Mouse (Mus musculus) liver, embryonic 13.5 days (tissue): Measurements from ENCODE around the gene Tmprss11f. TPM values are rescaled to one million over a fixed set of nuclear protein-coding genes. Genes with fewer than 3 reads are reported as not detected.
"Not testable (repeated sequence)": the region's sequence is repeated elsewhere in the genome, so short reads cannot be mapped to it uniquely, and the experiment has no call there.

Experiments
- ATAC-seq: fragments of 200-750 bp; cut with Nextera tagmentation; 2 replicates; pipeline ENCODE4 v1.8.0; 2017; ENCODE audit warnings: low read depth, mild to moderate bottlenecking, moderate number of reproducible peaks, moderate library complexity
- DNase-seq: peaks from one replicate; pipeline ENCODE4 v3.0.0; 2022
- H3K27ac ChIP-seq: fragments of 300-500 bp; sonication (generic); 2 replicates; pipeline ENCODE4 v1.5.1; 2015; ENCODE audit warnings: moderate library complexity, mild to moderate bottlenecking, inconsistent platforms
- H3K27me3 ChIP-seq: fragments of 300-500 bp; sonication (generic); 2 replicates; pipeline ENCODE4 v1.6.1; 2015; ENCODE audit warnings: mild to moderate bottlenecking, inconsistent platforms
- H3K36me3 ChIP-seq: fragments of 300-500 bp; sonication (generic); 2 replicates; pipeline ENCODE4 v1.6.1; 2015; ENCODE audit warnings: mild to moderate bottlenecking, inconsistent platforms
- H3K4me1 ChIP-seq: fragments of 300-500 bp; sonication (generic); replicated peaks from 2 replicates; pipeline ENCODE4 v1.6.1; 2015; ENCODE audit warnings: inconsistent platforms
- H3K4me2 ChIP-seq: fragments of 300-500 bp; sonication (generic); 2 replicates; pipeline ENCODE4 v1.6.1; 2015; ENCODE audit warnings: inconsistent platforms, mild to moderate bottlenecking, moderate library complexity
- H3K4me3 ChIP-seq: fragments of 300-500 bp; sonication (generic); replicated peaks from 2 replicates; pipeline ENCODE4 v1.5.1; 2015; ENCODE audit warnings: mild to moderate bottlenecking, inconsistent platforms
- H3K9ac ChIP-seq: fragments of 300-500 bp; sonication (generic); 2 replicates; pipeline ENCODE4 v1.6.1; 2015; ENCODE audit warnings: mild to moderate bottlenecking, inconsistent platforms
- H3K9me3 ChIP-seq: fragments of 300-500 bp; sonication (generic); replicated peaks from 2 replicates; pipeline ENCODE4 v1.6.1; 2016; ENCODE audit warnings: inconsistent platforms
- WGBS: fragments of 180-500 bp; shearing (Covaris S2); methylation state at CpG from one replicate; pipeline ENCODE4 v1.1.7; 2015; ENCODE audit not compliant: insufficient replicate concordance; 5-methylcytosine and 5-hydroxymethylcytosine counted together
- polyA plus RNA-seq: library from polyadenylated mRNA; unstranded; fragments of >200 nt; fragmentation: Nextera tagmentation; extraction: Ambion mirVana; gene quantifications from 2 replicates; pipeline ENCODE4 v1.2.1, GENCODE M21; 2015

Gene Tmprss11f
- polyA plus RNA-seq = not detected in 2 replicates

DNA sequence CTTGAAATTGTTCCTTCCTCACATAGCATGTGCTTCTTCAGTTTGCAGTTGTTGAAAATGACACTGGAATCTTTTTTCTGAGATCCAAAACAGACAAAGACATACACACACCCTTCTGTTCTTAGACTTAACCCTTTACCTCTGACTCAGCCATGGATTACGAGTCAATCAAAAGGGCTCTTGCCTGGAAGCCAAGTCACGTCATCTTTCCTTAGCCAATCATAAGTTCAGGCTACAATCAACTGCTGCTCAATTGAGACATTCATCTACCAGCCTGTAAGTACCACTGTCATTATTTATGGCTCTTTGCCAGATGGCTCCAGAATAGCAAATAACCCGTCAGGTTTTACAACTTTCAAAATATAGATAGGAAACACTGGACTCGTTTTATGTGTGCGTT lies at the start of gene Tmprss11f:
Gene Tmprss11f, minus strand, starts transcription at position 101 of the 400 bp plus-strand sequence.
- Histone ChIP-seq H3K9me3 (no peaks in the 10 kb centered on the region), H3K4me3 (no peak within 1 kb of the TSS), H3K27ac (no peak within 1 kb of the TSS), H3K9ac (no peak within 1 kb of the TSS), H3K36me3 (no peaks in the 10 kb centered on the region), H3K4me2 (no peak within 1 kb of the TSS), H3K4me1 (no peaks in the 10 kb centered on the region), H3K27me3 (no peaks in the 10 kb centered on the region)
- no peak for ATAC-seq
- no peak for DNase-seq
- WGBS = 54% methylated on average over 5 of the region's 5 CpGs

DNA sequence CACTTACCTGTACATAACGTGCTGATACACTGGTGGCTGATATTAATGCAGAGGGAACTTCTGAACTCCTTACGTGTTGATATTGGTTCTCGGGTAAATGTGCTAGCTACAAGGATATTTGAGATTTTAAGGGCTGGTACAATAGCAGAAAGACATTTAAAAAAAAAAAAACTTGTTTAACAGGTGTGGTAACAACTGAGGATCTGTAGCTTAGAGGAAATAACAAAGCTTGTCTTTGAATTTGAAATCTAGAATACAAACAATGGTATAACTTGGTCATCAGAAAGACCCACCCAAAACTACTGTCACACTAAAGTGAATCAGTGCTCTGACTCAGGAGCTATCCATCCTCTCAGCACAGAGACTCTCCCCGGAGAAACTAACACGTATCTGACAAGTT lies 44.0 kb upstream of the Tmprss11f start, which contains the start of gene Tmprss11b:
Gene Tmprss11b, minus strand, starts transcription at position 101 of the 400 bp plus-strand sequence.
- no peaks in the 10 kb centered on the region for H3K36me3 ChIP-seq
- DNase-seq = no peak
- no peak within 1 kb of the TSS for H3K4me2 ChIP-seq
- no peak within 1 kb of the TSS for H3K27ac ChIP-seq
- no peak for ATAC-seq
- no peak within 1 kb of the TSS for H3K4me3 ChIP-seq
- 61% methylated on average over 5 of the region's 5 CpGs for WGBS
- no peaks in the 10 kb centered on the region for H3K27me3 ChIP-seq
- H3K4me1 ChIP-seq = no peaks in the 10 kb centered on the region
- no peak within 1 kb of the TSS for H3K9ac ChIP-seq
- no peaks in the 10 kb centered on the region for H3K9me3 ChIP-seq

DNA sequence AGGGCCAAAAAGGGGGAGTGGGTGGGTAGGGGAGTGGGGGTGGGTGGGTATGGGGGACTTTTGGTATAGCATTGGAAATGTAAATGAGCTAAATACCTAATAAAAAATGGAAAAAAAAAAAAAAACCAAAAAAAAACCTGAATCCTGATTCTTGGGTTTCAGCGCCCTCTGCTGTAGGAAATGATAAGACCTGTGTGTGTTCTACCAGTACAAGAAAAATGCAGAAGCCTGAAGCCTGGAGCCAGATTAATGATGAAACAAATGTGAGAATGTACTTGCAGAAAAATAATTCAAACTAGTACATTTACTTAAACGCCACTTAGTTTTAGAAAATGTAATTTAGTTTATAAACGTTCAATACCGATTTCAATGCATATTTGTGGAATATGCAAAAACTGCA lies 17.0 kb upstream of the Tmprss11f start:
- H3K4me1 ChIP-seq = not testable (repeated sequence)

DNA sequence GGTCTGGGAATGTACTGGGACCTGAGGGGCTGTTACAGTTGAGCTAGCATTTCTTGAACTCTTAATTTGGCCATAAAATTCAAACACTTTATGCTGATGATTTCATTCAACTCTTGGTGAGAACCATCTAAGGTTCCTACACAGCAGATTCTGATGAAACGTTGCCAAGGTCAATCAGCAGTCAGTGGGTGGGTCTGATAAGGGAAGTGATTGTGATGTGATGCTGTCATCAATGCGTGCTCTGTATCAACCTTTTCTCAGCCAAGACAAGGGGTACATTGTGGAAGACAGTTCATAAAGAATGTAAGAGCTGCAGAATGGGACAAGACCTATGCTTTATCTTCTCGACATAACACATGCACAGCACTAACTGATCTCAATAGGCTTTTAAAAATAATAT lies 8.6 kb upstream of the Tmprss11f start:
- Histone ChIP-seq H3K27me3 (no peaks in the 10 kb centered on the region), H3K27ac (no peak overlapping the region), H3K4me3 (no peak overlapping the region), H3K36me3 (no peaks in the 10 kb centered on the region), H3K9ac (no peak overlapping the region), H3K4me2 (no peak overlapping the region), H3K9me3 (no peaks in the 10 kb centered on the region), H3K4me1 (no peaks in the 10 kb centered on the region)
- ATAC-seq (no peak), DNase-seq (no peak)
- 32% methylated on average over 3 of the region's 3 CpGs for WGBS

More for the DNA sequence above, 17.0 kb upstream of the Tmprss11f start:
- not testable (repeated sequence) for H3K4me3 ChIP-seq, H3K9ac ChIP-seq, ATAC-seq, H3K27me3 ChIP-seq, DNase-seq, H3K4me2 ChIP-seq, H3K9me3 ChIP-seq, H3K36me3 ChIP-seq, H3K27ac ChIP-seq
- WGBS = 27% methylated on average over 4 of the region's 4 CpGs

DNA sequence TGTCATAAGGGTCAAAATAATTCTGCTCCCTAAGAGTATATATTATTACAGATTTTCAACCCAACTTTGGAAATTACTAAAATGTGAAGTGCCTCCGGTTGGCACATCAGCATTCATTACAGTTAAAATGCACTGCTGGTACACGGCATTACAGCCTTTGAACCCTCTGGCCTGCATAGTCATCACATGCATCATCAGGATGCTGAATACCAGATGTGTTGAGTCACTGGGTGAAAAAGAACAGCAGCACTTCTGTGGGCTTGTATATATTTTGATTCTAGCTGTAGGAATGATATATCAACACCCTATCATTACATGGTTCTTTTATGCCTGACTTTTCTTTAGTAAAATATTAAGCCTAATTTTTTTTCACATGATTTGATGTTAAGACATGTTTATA lies 1.5 kb downstream of the Tmprss11f start:
- Histone ChIP-seq H3K9me3 (no peaks in the 10 kb centered on the region), H3K27ac (no peak overlapping the region), H3K36me3 (no peaks in the 10 kb centered on the region), H3K9ac (no peak overlapping the region), H3K27me3 (no peaks in the 10 kb centered on the region), H3K4me1 (no peaks in the 10 kb centered on the region), H3K4me3 (no peak overlapping the region), H3K4me2 (no peak overlapping the region)
- ATAC-seq = no peak
- WGBS = 66% methylated on average over 2 of the region's 2 CpGs
- DNase-seq = no peak

DNA sequence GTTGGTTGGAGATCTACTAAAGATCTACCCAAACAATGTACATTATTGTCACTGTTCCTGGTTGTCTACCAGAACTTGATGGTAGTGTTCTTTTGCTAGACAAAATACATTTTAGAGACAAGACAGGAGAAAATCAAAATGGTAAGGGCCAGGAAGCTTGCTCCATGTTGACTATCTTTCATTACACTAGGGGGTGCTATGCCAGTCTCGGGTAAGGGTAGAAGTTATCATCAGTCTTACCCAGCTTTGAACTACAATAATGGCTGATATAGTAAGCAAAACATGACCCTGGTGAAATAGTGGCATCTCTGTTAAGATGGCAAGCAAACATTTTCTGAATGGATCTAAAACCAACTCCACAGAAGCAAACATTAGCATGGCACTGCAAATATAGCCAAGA lies 10.4 kb downstream of the Tmprss11f start:
- Histone ChIP-seq H3K9me3 (no peaks in the 10 kb centered on the region), H3K9ac (no peak overlapping the region), H3K27ac (no peak overlapping the region), H3K4me3 (no peak overlapping the region), H3K36me3 (no peaks in the 10 kb centered on the region), H3K4me2 (no peak overlapping the region), H3K27me3 (no peaks in the 10 kb centered on the region), H3K4me1 (no peaks in the 10 kb centered on the region)
- 44% methylated on average over 1 of the region's 1 CpGs for WGBS
- ATAC-seq (no peak), DNase-seq (no peak)

DNA sequence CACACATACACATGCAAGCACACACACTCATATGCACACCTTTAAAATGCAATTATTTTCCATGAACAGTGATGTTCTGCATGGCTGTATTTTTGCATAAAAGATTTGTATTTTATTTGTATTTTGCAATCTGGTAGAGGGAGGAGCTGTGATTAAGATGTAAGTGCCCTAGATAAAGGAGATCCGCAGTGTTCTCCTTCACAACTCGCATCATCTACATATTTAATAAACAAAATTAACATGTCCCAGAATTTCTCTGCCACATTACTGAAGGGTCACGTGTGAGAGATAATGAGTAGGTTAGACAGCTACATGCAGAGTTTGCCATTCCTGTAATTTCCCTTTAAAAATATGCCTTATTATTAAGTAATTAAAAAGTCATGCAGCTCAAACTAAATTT lies 46.3 kb downstream of the Tmprss11f start:
- 56% methylated on average over 3 of the region's 3 CpGs for WGBS

DNA sequence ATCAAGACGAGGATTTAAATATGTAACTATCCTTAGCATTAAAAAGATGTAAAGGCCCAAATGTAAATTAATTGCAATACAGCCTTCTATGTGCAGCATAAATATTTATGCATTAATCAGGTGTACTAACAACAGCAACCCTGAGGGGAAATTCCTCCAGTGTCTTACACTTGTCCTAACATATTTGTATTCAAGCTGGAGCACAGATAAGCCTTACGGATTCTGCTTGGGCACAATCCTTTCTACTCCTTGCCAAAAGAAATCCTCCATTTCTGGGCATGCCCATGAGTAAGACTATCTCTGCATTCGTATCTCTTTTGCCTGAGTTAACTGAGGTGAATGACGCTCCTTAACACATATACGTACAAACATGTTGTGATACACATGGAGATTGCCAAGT lies 49.6 kb downstream of the Tmprss11f start:
- Histone ChIP-seq H3K27ac (no peak overlapping the region), H3K27me3 (no peaks in the 10 kb centered on the region), H3K4me3 (no peak overlapping the region), H3K9ac (no peak overlapping the region), H3K4me1 (no peaks in the 10 kb centered on the region), H3K4me2 (no peak overlapping the region), H3K9me3 (0 out of 2 replicates have a peak, but pooled peaks cover 6% of the 10 kb centered on the region), H3K36me3 (no peaks in the 10 kb centered on the region)
- 66% methylated on average over 5 of the region's 5 CpGs for WGBS
- DNase-seq = no peak
- ATAC-seq = no peak

More for the DNA sequence above, 46.3 kb downstream of the Tmprss11f start:
- no peak overlapping the region for H3K4me3 ChIP-seq
- 0 out of 2 replicates have a peak, but pooled peaks cover 2% of the 10 kb centered on the region for H3K9me3 ChIP-seq
- no peak overlapping the region for H3K4me2 ChIP-seq
- ATAC-seq = no peak
- no peaks in the 10 kb centered on the region for H3K4me1 ChIP-seq
- H3K9ac ChIP-seq = no peak overlapping the region
- no peak overlapping the region for H3K27ac ChIP-seq
- DNase-seq = no peak
- no peaks in the 10 kb centered on the region for H3K36me3 ChIP-seq
- no peaks in the 10 kb centered on the region for H3K27me3 ChIP-seq

DNA sequence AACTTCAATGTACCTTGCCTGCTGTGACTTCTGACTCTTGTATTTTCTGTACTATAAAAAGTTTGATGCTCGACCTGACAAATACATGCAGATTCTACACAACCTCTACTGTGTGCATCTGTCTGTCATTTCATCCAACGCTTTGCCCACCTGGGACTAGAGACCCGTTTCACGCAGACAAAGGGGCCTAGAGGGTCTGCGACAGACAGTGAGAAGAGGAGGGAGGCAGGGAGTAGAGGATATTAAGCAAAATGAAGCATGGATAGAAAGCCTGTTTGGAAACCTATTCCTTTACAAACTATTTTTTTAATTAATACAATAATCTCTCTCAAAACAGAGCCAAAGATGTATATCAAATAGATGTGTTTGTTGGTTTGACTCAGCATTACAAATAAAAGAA lies 50.2 kb downstream of the Tmprss11f start:
- no peak overlapping the region for H3K27ac ChIP-seq
- DNase-seq (no peak), ATAC-seq (no peak)
- 0 out of 2 replicates have a peak, but pooled peaks cover 6% of the 10 kb centered on the region for H3K9me3 ChIP-seq
- H3K4me1 ChIP-seq = no peaks in the 10 kb centered on the region
- H3K36me3 ChIP-seq = no peaks in the 10 kb centered on the region
- no peaks in the 10 kb centered on the region for H3K27me3 ChIP-seq
- H3K4me2 ChIP-seq = no peak overlapping the region
- WGBS = 57% methylated on average over 5 of the region's 5 CpGs
- no peak overlapping the region for H3K9ac ChIP-seq
- H3K4me3 ChIP-seq = no peak overlapping the region

DNA sequence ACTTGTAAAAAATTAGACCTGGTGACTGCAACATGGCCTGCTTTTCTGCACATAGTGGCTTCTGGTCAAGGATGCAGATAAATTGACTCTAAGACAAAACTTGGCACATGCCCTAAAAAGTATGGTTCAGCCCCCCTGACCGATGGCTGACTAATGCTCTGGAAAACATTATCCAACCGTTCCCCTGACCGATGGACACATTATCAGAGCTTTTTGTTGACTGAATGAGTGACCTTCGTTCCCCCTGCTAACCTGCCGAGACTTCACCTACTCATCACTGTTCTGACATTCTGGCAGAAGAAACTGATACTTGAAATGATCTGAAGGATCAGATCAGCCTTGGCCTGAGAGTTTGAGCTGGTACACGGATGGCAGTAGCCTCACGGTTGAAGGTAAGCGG lies 53.5 kb downstream of the Tmprss11f start:
- H3K27me3 ChIP-seq, ATAC-seq, H3K4me3 ChIP-seq, H3K9ac ChIP-seq, H3K36me3 ChIP-seq, DNase-seq, H3K4me2 ChIP-seq, H3K4me1 ChIP-seq, H3K9me3 ChIP-seq, H3K27ac ChIP-seq: not testable (repeated sequence)
- WGBS = 56% methylated on average over 8 of the region's 8 CpGs

DNA sequence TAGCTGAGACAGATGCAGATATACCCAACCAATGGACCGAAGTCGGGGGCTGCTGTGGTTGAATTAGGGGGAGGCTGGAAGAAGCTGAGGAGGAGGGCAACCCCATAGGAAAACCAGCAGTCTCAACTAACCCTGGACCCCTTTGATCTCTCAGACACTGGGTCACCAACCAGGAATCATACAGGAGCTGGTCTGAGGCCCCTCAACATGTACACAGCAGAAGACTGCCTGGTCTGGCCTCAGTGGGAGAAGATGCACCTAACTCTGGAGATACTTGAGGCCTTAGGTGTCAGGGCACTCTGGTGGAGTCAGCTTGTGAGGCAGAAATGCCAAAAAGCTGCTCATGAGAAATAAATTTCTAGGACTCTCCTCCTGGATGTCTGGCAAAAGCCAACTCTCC lies 85.5 kb downstream of the Tmprss11f start:
- Histone ChIP-seq H3K4me1 (no peaks in the 10 kb centered on the region), H3K4me3 (no peak overlapping the region), H3K4me2 (no peak overlapping the region), H3K9me3 (no peaks in the 10 kb centered on the region), H3K9ac (no peak overlapping the region), H3K27ac (no peak overlapping the region), H3K36me3 (no peaks in the 10 kb centered on the region), H3K27me3 (no peaks in the 10 kb centered on the region)
- WGBS = 87% methylated on average over 2 of the region's 2 CpGs
- no peak for ATAC-seq
- no peak for DNase-seq

DNA sequence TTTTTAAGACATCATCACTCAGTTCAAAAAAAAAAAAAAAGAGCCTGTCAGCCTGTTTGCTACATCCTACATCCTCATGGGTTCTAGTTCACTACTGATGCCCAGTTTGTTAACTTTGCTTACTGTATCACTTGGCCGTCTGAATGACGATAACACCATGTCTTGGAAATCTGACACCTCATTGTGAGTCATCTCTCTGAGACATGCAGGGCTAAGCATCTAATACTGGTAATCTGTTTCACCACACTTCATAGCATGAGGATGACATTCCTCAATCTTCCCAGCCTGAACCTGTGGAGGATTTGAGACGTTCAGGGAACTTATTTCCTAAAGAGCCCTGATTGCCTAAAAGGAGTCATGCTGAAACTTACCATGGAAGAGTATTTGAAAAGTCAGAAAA lies 91.6 kb downstream of the Tmprss11f start:
- Histone ChIP-seq H3K36me3 (no peaks in the 10 kb centered on the region), H3K27me3 (no peaks in the 10 kb centered on the region), H3K4me3 (no peak overlapping the region), H3K9me3 (no peaks in the 10 kb centered on the region), H3K9ac (no peak overlapping the region), H3K4me1 (no peaks in the 10 kb centered on the region), H3K27ac (no peak overlapping the region), H3K4me2 (no peak overlapping the region)
- ATAC-seq = no peak
- WGBS = 63% methylated on average over 3 of the region's 3 CpGs
- DNase-seq = no peak
